Comparison of ENCODE assay signal across 8 mouse cellular contexts in genomic region chr4:46450020-46450518, GRCm38 (mm10). TPM values are rescaled to one million over a fixed set of nuclear protein-coding genes. Genes with fewer than 3 reads are reported as not detected.
DNase-seq lines count a peak whose midpoint lies in the region; ATAC-seq lines count a peak whose summit lies in the region.

No protein-coding gene starts in this region.

- 30% methylated on average over 7 of the region's 7 CpGs for WGBS in lung, embryonic 16.5 days
- 36% methylated on average over 7 of the region's 7 CpGs for WGBS in forebrain, embryonic 10.5 days
- WGBS in limb, embryonic 10.5 days: 22% methylated on average over 7 of the region's 7 CpGs
- 20% methylated on average over 7 of the region's 7 CpGs for WGBS in neural tube, embryonic 15.5 days

- H3K36me3 ChIP-seq in lung, embryonic 16.5 days (ENCODE audit: control insufficient read depth, insufficient read depth, low read length): no peaks in the 10 kb centered on the region
- peaks cover 9% of the 10 kb centered on the region for H3K36me3 ChIP-seq in forebrain, embryonic 10.5 days (replicated peaks)
- H3K36me3 ChIP-seq in limb, embryonic 10.5 days: peaks cover 4% of the 10 kb centered on the region
- no peaks in the 10 kb centered on the region for H3K36me3 ChIP-seq in neural tube, embryonic 15.5 days

- H3K9ac ChIP-seq in lung, embryonic 16.5 days (ENCODE audit: low read length): peak overlapping the region; percentile 99
- peak overlapping the region; percentile 93 for H3K9ac ChIP-seq in neural tube, embryonic 15.5 days (replicated peaks)

- peak overlapping the region; percentile 93 for H3K4me3 ChIP-seq in lung, embryonic 16.5 days (ENCODE audit: low read length)
- H3K4me3 ChIP-seq in forebrain, embryonic 10.5 days: peak overlapping the region; percentile 89
- H3K4me3 ChIP-seq in limb, embryonic 10.5 days: peak overlapping the region; percentile 90
- peak overlapping the region; percentile 92 for H3K4me3 ChIP-seq in neural tube, embryonic 15.5 days (replicated peaks)

- H3K9me3 ChIP-seq in lung, embryonic 16.5 days (ENCODE audit: control insufficient read depth, low read length): no peaks in the 10 kb centered on the region
- H3K9me3 ChIP-seq in forebrain, embryonic 10.5 days: no peaks in the 10 kb centered on the region
- H3K9me3 ChIP-seq in limb, embryonic 10.5 days (replicated peaks): no peaks in the 10 kb centered on the region
- H3K9me3 ChIP-seq in neural tube, embryonic 15.5 days (replicated peaks): no peaks in the 10 kb centered on the region

- H3K27me3 ChIP-seq in lung, embryonic 16.5 days (ENCODE audit: control insufficient read depth, insufficient read depth, low read depth, low read length): no peaks in the 10 kb centered on the region
- no peaks in the 10 kb centered on the region for H3K27me3 ChIP-seq in forebrain, embryonic 10.5 days (ENCODE audit: poor library complexity, severe bottlenecking)
- H3K27me3 ChIP-seq in limb, embryonic 10.5 days (ENCODE audit: low read depth, poor library complexity, severe bottlenecking): no peaks in the 10 kb centered on the region
- no peaks in the 10 kb centered on the region for H3K27me3 ChIP-seq in neural tube, embryonic 15.5 days (replicated peaks)

- no peak for ATAC-seq in lung, embryonic 16.5 days (ENCODE audit: low read depth)
- no peak for ATAC-seq in neural tube, embryonic 15.5 days (ENCODE audit: low FRiP score)

- peak overlapping the region; percentile 99 for H3K27ac ChIP-seq in lung, embryonic 16.5 days (ENCODE audit: low read length)
- peak overlapping the region; percentile 100 for H3K27ac ChIP-seq in forebrain, embryonic 10.5 days
- peak overlapping the region; percentile 100 for H3K27ac ChIP-seq in limb, embryonic 10.5 days
- peak overlapping the region; percentile 99 for H3K27ac ChIP-seq in neural tube, embryonic 15.5 days (replicated peaks)

- peak overlapping the region; percentile 90 for H3K4me2 ChIP-seq in lung, embryonic 16.5 days (ENCODE audit: low read depth, low read length)
- peak overlapping the region; percentile 97 for H3K4me2 ChIP-seq in neural tube, embryonic 15.5 days

- H3K4me1 ChIP-seq in lung, embryonic 16.5 days (replicated peaks; ENCODE audit: control insufficient read depth, insufficient read depth, low read length): peaks cover 22% of the 10 kb centered on the region
- peaks cover 57% of the 10 kb centered on the region for H3K4me1 ChIP-seq in forebrain, embryonic 10.5 days
- peaks cover 35% of the 10 kb centered on the region for H3K4me1 ChIP-seq in limb, embryonic 10.5 days
- H3K4me1 ChIP-seq in neural tube, embryonic 15.5 days: peaks cover 35% of the 10 kb centered on the region

- no peak for DNase-seq in lung, postnatal 25 days (ENCODE audit: low spot score)
- no peak for DNase-seq in forebrain, embryonic 10.5 days (ENCODE audit: extremely low spot score, low spot score)
- no peak for DNase-seq in limb, embryonic 10.5 days (ENCODE audit: low spot score)
- DNase-seq in gastrocnemius, postnatal 10 days: no peak
- DNase-seq in ovary, postnatal 36 days (ENCODE audit: low spot score): no peak
- DNase-seq in layer of hippocampus, postnatal 25 days (ENCODE audit: extremely low spot score in 1 of 2, low spot score in 1 of 2): no peak

RNA-seq across cellular contexts. Expression of gene Anp32b, which starts 0.6 kb away (rescaled TPM):
- polyA plus RNA-seq in lung, embryonic 16.5 days (2015; fragmentation: Nextera tagmentation; extraction: Ambion mirVana): 213 and 244 TPM in 2 replicates
- polyA plus RNA-seq in forebrain, embryonic 10.5 days (2016; fragmentation: Nextera tagmentation; extraction: Ambion mirVana): 424 and 464 TPM in 2 replicates
- 405 and 451 TPM in 2 replicates for polyA plus RNA-seq in limb, embryonic 10.5 days (2016; fragmentation: Nextera tagmentation; extraction: Ambion mirVana)
- polyA plus RNA-seq in neural tube, embryonic 15.5 days (2015; fragmentation: Nextera tagmentation; extraction: Ambion mirVana): 70.3 and 129 TPM in 2 replicates
- total RNA-seq in gastrocnemius, postnatal 10 days (2021): 100 to 1,000 TPM in 1 of 2 experiments, 10 to 100 TPM in 1; 98.5 to 102 TPM
- total RNA-seq in layer of hippocampus, postnatal 25 days (2021): 10 to 100 TPM; 48.9 to 53.4 TPM

RNA-seq across cellular contexts. Expression of gene Hemgn, which starts 36.8 kb away (rescaled TPM):
- 1.1 and 4.3 TPM in 2 replicates for polyA plus RNA-seq in lung, embryonic 16.5 days (2015; fragmentation: Nextera tagmentation; extraction: Ambion mirVana)
- 13.8 and 19.7 TPM in 2 replicates for polyA plus RNA-seq in forebrain, embryonic 10.5 days (2016; fragmentation: Nextera tagmentation; extraction: Ambion mirVana)
- 12.8 and 13.4 TPM in 2 replicates for polyA plus RNA-seq in limb, embryonic 10.5 days (2016; fragmentation: Nextera tagmentation; extraction: Ambion mirVana)
- 0.24 and 1.2 TPM in 2 replicates for polyA plus RNA-seq in neural tube, embryonic 15.5 days (2015; fragmentation: Nextera tagmentation; extraction: Ambion mirVana)
- 1 to 10 TPM in 1 of 2 experiments, not detected in 1; 1.7 TPM for total RNA-seq in gastrocnemius, postnatal 10 days (2021)
- not detected for total RNA-seq in layer of hippocampus, postnatal 25 days (2021)

RNA-seq across cellular contexts. Expression of gene Nans, which starts 39.0 kb away (rescaled TPM):
- polyA plus RNA-seq in lung, embryonic 16.5 days (2015; fragmentation: Nextera tagmentation; extraction: Ambion mirVana): 75.8 and 77.0 TPM in 2 replicates
- 75.7 and 77.5 TPM in 2 replicates for polyA plus RNA-seq in forebrain, embryonic 10.5 days (2016; fragmentation: Nextera tagmentation; extraction: Ambion mirVana)
- polyA plus RNA-seq in limb, embryonic 10.5 days (2016; fragmentation: Nextera tagmentation; extraction: Ambion mirVana): 87.2 and 96.1 TPM in 2 replicates
- polyA plus RNA-seq in neural tube, embryonic 15.5 days (2015; fragmentation: Nextera tagmentation; extraction: Ambion mirVana): 76.5 and 85.4 TPM in 2 replicates
- 10 to 100 TPM; 34.7 to 38.0 TPM for total RNA-seq in gastrocnemius, postnatal 10 days (2021)
- total RNA-seq in layer of hippocampus, postnatal 25 days (2021): 10 to 100 TPM; 20.3 to 24.5 TPM
